Mouse (Mus musculus) kidney, adult 2 months (tissue): ENCODE data around the gene Aagab.

Experiments
- CTCF ChIP-seq: fragments of 200-500 bp; conservative IDR thresholded peaks from 2 replicates; pipeline ENCODE4 v1.5.1; 2011; ENCODE audit warnings: low read depth, mild to moderate bottlenecking, control low read depth, low read length, moderate library complexity, mixed read lengths; ENCODE audit not compliant: insufficient read depth, insufficient read length
- POLR2A ChIP-seq: fragments of 200-500 bp; IDR thresholded peaks from one replicate; pipeline ENCODE4 v1.6.1; 2011; ENCODE audit warnings: low read depth, low read length, control low read depth

DNA sequence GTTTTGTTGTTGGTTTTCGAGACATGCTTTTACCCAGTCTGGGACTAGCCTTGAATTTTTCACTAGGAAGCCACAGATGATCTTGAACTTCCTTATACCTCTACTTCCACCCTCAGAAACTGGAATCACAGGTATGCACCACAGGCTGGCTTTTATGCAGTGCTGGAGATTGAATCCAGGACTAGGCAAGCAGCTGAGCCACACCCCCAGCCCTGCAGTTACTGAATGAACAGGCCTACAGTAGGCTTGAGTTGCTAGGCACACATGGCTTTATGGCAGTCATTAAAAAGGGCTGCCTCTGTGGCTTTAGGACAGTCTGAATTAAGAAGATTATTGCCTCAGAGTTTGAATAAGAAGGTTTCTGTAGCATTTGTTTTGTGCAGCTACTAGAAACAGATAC lies 7.4 kb upstream of the Aagab start:
- no peak for TF ChIP-seq CTCF
- TF ChIP-seq POLR2A: no peak
